Mouse (Mus musculus) lung, embryonic 14.5 days (tissue): Measurements from ENCODE around the gene Fezf1. TPM values are rescaled to one million over a fixed set of nuclear protein-coding genes. Genes with fewer than 3 reads are reported as not detected.

Experiments
- ATAC-seq: fragments of 200-750 bp; cut with Nextera tagmentation; 2 replicates; pipeline ENCODE4 v1.8.0; 2017; ENCODE audit warnings: mild to moderate bottlenecking, moderate TSS enrichment, moderate library complexity; ENCODE audit not compliant: insufficient read depth
- DNase-seq: peaks from one replicate; pipeline ENCODE4 v3.0.0-alpha.2; 2015
- H3K27ac ChIP-seq: fragments of 300-500 bp; sonication (generic); 2 replicates; pipeline ENCODE4 v1.5.1; 2014; ENCODE audit warnings: low read depth, mild to moderate bottlenecking, moderate library complexity
- H3K27me3 ChIP-seq: fragments of 300-500 bp; sonication (generic); 2 replicates; pipeline ENCODE4 v1.6.1; 2014; ENCODE audit warnings: low read length, control low read depth; ENCODE audit not compliant: insufficient read depth
- H3K36me3 ChIP-seq: fragments of 300-500 bp; sonication (generic); 2 replicates; pipeline ENCODE4 v1.6.1; 2014; ENCODE audit warnings: control low read depth; ENCODE audit not compliant: insufficient read depth
- H3K4me1 ChIP-seq: fragments of 300-500 bp; sonication (generic); 2 replicates; pipeline ENCODE4 v1.6.1; 2014; ENCODE audit warnings: antibody characterized with exemption, control low read depth; ENCODE audit not compliant: insufficient read depth
- H3K4me2 ChIP-seq: fragments of 300-500 bp; sonication (generic); 2 replicates; pipeline ENCODE4 v1.6.1; 2014; ENCODE audit warnings: mild to moderate bottlenecking
- H3K4me3 ChIP-seq: fragments of 300-500 bp; sonication (generic); 2 replicates; pipeline ENCODE4 v1.5.1; 2014; ENCODE audit warnings: low read depth, low read length
- H3K9ac ChIP-seq: fragments of 300-500 bp; sonication (generic); 2 replicates; pipeline ENCODE4 v1.6.1; 2014
- H3K9me3 ChIP-seq: fragments of 300-500 bp; sonication (generic); 2 replicates; pipeline ENCODE4 v1.6.1; 2016; ENCODE audit warnings: low read depth, low read length, control low read depth
- CTCF ChIP-seq: IDR thresholded peaks from 2 replicates; pipeline ENCODE4 v1.5.1; 2016; ENCODE audit warnings: antibody characterized with exemption, low read depth
- WGBS: fragments of 180-500 bp; shearing (Covaris S2); extraction: QIAGEN DNeasy Blood & Tissue Kit; methylation state at CpG from one replicate; pipeline ENCODE4 v1.1.7; 2014; 5-methylcytosine and 5-hydroxymethylcytosine counted together
- polyA plus RNA-seq: library from polyadenylated mRNA; unstranded; fragments of >200 nt; fragmentation: Nextera tagmentation; extraction: Ambion mirVana; gene quantifications from 2 replicates; pipeline ENCODE4 v1.2.1, GENCODE M21; 2014

Gene Fezf1
- polyA plus RNA-seq, 1 experiment from 2014 or later = not detected

DNA sequence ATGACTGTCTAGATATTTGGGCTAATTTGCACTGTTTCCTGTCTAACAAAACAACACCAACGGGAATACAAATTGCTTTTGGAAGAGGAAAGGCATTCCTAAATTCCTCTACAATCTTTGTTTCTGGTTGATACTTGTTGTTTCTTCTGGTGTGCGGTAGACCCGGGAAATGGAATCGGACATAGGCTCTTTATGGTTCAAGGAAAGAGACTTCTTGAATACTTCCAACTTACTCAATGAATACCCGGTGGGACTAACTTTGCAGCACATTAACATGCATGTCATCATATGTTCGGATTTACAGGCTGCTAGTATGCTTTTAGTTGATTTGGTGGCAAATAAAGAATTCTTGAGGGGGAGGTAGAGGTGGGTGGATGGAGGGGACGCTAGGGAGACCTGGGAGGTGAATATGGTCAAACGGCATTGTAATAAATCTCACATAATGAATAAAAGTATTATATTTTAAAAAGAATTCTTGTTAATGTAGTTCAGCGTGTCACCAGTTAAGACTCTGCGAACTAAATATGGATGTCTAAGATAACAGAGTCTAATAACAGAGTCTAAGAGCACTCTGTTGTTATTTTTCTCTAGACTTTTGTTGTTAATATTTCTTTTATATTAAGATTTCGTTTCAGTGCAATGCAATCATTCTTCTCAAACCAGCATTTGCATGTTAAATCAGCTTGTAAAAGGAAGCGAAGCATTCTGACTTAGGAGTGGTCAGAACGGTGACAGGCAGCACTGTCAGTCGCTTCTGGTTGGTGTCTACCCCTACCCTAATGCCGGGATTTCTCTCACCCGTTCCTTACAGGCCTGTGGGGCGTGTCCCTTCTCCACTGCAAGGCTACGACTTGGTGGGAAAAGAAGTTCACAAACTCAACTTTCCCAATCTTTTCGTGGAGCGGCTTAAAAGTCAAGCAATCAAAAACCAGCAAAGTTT is 4.3 kb upstream of the Fezf1 start:
- DNase-seq = peak; percentile 31
- TF ChIP-seq CTCF = no peak
- 2% methylated on average over 20 of the region's 20 CpGs for WGBS

DNA sequence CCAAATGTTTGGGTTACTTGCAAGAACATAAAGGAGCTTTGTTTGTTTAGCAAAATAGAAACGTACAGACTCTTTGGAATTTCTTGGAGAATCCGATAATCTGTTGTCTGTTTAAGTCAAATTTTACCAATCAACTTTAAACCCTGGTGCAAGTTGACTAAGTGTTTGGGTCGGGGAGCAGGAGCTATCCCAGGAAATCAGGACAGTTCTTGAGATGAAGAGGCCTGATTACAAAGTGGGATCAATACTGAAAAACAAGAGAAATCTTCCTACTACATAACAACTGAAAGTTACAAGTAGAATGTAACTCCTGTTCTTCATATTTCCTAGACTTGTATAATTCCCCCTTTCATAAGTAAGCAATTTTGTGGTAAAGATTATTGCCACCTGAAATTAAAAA is 3.3 kb upstream of the Fezf1 start:
- no peak for TF ChIP-seq CTCF
- Histone ChIP-seq H3K4me3 (no peak overlapping the region), H3K9ac (no peak overlapping the region), H3K4me2 (no peak overlapping the region), H3K27me3 (peaks cover 96% of the 10 kb centered on the region), H3K4me1 (no peaks in the 10 kb centered on the region), H3K27ac (no peak overlapping the region), H3K9me3 (no peaks in the 10 kb centered on the region), H3K36me3 (no peaks in the 10 kb centered on the region)
- WGBS = 3% methylated on average over 3 of the region's 3 CpGs
- ATAC-seq (no peak), DNase-seq (no peak)

More for the DNA sequence above, 4.3 kb upstream of the Fezf1 start:
- H3K4me2 ChIP-seq = no peak overlapping the region
- no peaks in the 10 kb centered on the region for H3K9me3 ChIP-seq
- H3K4me3 ChIP-seq = no peak overlapping the region
- no peak for ATAC-seq
- H3K4me1 ChIP-seq = no peaks in the 10 kb centered on the region
- H3K36me3 ChIP-seq = no peaks in the 10 kb centered on the region
- peaks cover 95% of the 10 kb centered on the region for H3K27me3 ChIP-seq
- H3K9ac ChIP-seq = no peak overlapping the region
- H3K27ac ChIP-seq = no peak overlapping the region

DNA sequence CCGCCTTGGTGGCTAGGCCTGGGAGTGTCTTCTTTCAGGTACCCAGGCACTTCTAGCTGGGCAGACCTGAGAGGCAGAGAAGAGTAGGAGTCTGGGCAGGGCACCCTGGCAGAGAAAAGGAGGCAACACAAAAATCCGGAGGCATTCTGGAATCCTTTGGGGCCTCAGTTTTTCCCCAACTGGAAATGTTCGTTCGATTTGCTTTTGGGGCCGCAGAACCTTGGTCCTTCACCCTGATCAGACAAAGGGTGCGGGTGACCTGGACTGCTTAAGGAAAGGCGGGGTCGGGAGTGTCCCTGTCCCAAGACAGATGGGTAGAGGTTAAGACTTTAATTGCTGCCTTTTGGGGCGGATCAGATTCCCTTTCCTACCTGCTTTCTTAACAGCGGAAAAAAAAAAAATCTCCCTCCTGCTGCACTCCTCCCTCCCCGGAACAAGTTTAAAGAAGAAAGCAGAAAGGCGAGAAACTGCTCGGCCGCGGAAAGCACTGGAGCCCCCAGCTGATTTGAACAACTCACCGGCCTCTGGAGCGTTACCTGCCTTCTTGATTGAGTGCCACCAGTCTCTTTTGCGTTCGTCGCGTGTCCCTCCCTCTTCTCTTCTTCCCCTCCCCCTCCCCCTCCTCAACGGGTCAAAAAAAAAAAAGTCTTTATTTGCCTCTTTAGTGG is 2.3 kb upstream of the Fezf1 start:
- no peaks in the 10 kb centered on the region for H3K9me3 ChIP-seq
- H3K4me1 ChIP-seq = no peaks in the 10 kb centered on the region
- peaks cover 96% of the 10 kb centered on the region for H3K27me3 ChIP-seq
- TF ChIP-seq CTCF = no peak
- H3K4me2 ChIP-seq = no peak overlapping the region
- 2% methylated on average over 22 of the region's 22 CpGs for WGBS
- no peak overlapping the region for H3K4me3 ChIP-seq
- no peak overlapping the region for H3K27ac ChIP-seq
- ATAC-seq (no peak), DNase-seq (no peak)
- no peaks in the 10 kb centered on the region for H3K36me3 ChIP-seq
- H3K9ac ChIP-seq = no peak overlapping the region

DNA sequence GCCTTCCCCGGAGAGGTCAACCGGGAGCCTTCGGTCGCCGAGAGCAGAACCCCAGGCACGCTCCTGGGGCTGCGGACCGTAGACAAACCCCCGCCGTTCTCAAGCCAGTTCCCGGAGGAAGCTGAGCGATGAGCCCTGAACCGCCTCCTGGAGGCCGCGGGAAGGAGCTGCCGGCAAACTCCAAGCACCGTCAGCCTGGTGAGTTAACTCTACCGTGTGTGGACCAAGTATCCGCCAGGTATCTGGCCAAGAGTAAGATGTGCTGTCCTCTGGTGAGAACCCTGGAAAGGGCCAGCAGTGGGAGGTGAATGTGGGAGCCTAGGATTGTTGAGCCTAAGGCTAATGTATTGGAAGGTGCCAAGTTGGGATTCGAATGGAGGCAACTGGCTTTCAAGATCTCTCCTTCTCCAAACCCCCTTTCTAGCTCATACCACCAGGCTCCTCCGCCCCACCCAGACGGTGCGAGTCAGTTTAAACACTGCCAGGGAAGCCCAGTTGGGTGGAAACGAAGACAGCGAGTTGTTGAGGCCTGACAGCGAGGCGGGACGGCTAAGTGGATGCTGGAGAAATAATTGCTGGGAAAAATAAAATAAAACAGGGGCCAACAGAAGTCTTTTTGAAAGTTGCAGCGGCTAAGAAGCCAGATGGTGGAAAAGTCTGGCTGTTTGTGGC is 1.6 kb upstream of the Fezf1 start:
- H3K4me3 ChIP-seq = peak overlapping the region; percentile 37
- TF ChIP-seq CTCF = peak; percentile 59
- H3K9ac ChIP-seq = no peak overlapping the region
- DNase-seq = peak; percentile 70
- no peak overlapping the region for H3K27ac ChIP-seq
- H3K9me3 ChIP-seq = no peaks in the 10 kb centered on the region
- WGBS = under 1% methylated on average over 29 of the region's 29 CpGs
- peak overlapping the region; percentile 65 for H3K4me2 ChIP-seq
- H3K27me3 ChIP-seq = peaks cover 96% of the 10 kb centered on the region
- H3K4me1 ChIP-seq = no peaks in the 10 kb centered on the region
- H3K36me3 ChIP-seq = no peaks in the 10 kb centered on the region
- ATAC-seq = peak; percentile 38; the same call in 1 of the 2 replicates

DNA sequence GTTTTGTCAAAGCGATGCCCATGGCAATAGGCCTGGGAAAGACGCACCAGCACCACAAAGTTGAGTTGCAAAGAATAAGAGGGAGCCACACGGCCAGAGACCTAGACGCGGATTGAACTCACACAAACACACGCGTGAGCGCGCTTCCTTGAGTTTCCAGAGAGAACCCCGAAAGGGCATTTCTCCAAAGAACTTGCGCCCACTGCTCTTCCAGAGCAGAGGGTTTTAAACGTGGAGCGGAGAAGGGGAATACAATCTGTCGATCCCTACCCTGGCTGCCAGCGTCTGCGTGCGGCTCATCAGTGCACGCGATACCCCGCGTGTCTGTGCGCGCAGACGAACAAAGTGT is 865 bp upstream of the Fezf1 start:
- Histone ChIP-seq H3K27me3 (peaks cover 96% of the 10 kb centered on the region), H3K9ac (no peak overlapping the region), H3K4me2 (peak overlapping the region; percentile 65), H3K4me3 (peak overlapping the region; percentile 37), H3K4me1 (no peaks in the 10 kb centered on the region), H3K9me3 (no peaks in the 10 kb centered on the region), H3K27ac (no peak overlapping the region), H3K36me3 (no peaks in the 10 kb centered on the region)
- under 1% methylated on average over 24 of the region's 24 CpGs for WGBS
- TF ChIP-seq CTCF = no peak
- DNase-seq = peak; percentile 20
- 0 out of 2 replicates have a peak, but pooled peaks have one; percentile 15 for ATAC-seq

DNA sequence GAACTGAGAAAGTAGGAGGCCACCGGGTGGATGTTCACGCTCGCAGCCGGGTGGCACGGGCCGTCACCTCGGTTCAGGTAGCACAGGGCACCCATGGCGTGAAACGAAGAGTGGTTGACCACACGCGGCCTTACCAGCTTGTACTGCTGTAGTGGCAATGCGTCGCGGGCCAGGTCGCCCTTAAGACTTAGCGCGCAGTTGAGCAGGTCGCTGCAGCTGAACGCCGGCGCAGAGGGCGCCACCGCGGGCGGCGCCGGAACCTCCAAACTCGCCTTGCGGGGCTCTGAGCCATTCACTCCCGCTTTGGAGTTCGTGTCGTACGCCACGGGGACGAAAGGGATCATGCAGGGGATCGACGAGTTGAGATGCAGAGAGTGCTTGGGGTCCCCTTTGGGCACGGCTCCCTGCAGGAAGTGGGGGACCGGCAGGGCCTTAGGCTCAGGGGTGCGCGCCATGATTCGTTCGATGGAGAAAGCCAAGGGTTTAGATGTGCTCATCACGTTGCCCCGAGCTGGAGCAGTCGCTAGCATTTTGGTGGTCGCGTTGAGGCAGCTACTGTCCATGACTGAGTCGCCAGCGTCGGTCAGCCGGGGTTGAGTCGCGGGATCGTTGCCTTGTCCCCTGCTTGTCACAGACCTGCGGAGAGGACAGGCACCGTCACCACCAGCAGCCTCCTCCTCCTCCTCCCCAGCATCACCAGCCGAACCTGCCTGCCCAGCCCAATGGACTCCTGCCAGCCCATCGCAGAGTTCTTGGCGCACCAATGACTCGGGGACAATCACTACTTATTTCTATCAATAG is 450 bp downstream of the Fezf1 start:
- TF ChIP-seq CTCF = no peak
- Histone ChIP-seq H3K9ac (no peak overlapping the region), H3K4me3 (peak overlapping the region; percentile 37), H3K9me3 (no peaks in the 10 kb centered on the region), H3K4me1 (no peaks in the 10 kb centered on the region), H3K27ac (no peak overlapping the region), H3K27me3 (peaks cover 95% of the 10 kb centered on the region), H3K36me3 (no peaks in the 10 kb centered on the region), H3K4me2 (peak overlapping the region; percentile 65)
- DNase-seq (peak; percentile 45), ATAC-seq (0 out of 2 replicates have a peak, but pooled peaks have one; percentile 44)
- WGBS = 1% methylated on average over 61 of the region's 61 CpGs
